Comparison of ENCODE assay signal across 23 mouse cellular contexts in genomic region chr3:107351706-107352105, GRCm38 (mm10). TPM values are rescaled to one million over a fixed set of nuclear protein-coding genes. Genes with fewer than 3 reads are reported as not detected.
DNase-seq lines count a peak whose midpoint lies in the region; ATAC-seq and TF ChIP-seq lines count a peak whose summit lies in the region.
"Had no signal": no experiment of that assay in that cellular context is flagged by ENCODE, and none has a peak within 500 bp of the region (broad histone marks: within the 10 kb centered on the region; RNA-seq: fewer than 3 reads in every experiment).

No protein-coding gene starts in this region.

- no peak overlapping the region for H3K4me3 ChIP-seq in stomach, embryonic 16.5 days (replicated peaks; ENCODE audit: low read length)
- no peak overlapping the region for H3K4me3 ChIP-seq in midbrain, embryonic 11.5 days (ENCODE audit: low read depth, low read length)
- H3K4me3 ChIP-seq in intestine, postnatal 0 days (ENCODE audit: low read depth, low read length), result no peak overlapping the region
- H3K4me3 ChIP-seq: embryonic facial prominence, embryonic 12.5 days; embryonic facial prominence, embryonic 15.5 days; heart, adult 2 months; hindbrain, embryonic 10.5 days; hindbrain, embryonic 15.5 days had no signal

- no peak overlapping the region for H3K27ac ChIP-seq in stomach, embryonic 16.5 days (ENCODE audit: low read length)
- no peak overlapping the region for H3K27ac ChIP-seq in midbrain, embryonic 11.5 days (ENCODE audit: low read depth, low read length)
- no peak overlapping the region for H3K27ac ChIP-seq in intestine, postnatal 0 days (ENCODE audit: low read depth, low read length)
- H3K27ac ChIP-seq: embryonic facial prominence, embryonic 12.5 days; embryonic facial prominence, embryonic 15.5 days; heart, adult 2 months; hindbrain, embryonic 10.5 days; hindbrain, embryonic 15.5 days had no signal

- 42% methylated on average over 3 of the region's 3 CpGs for WGBS in stomach, embryonic 16.5 days
- WGBS in midbrain, embryonic 11.5 days, result 80% methylated on average over 3 of the region's 3 CpGs
- WGBS in intestine, postnatal 0 days, result 55% methylated on average over 3 of the region's 3 CpGs

- no peaks in the 10 kb centered on the region for H3K36me3 ChIP-seq in stomach, embryonic 16.5 days (ENCODE audit: control insufficient read depth, insufficient read depth, low read length)
- no peaks in the 10 kb centered on the region for H3K36me3 ChIP-seq in midbrain, embryonic 11.5 days (ENCODE audit: control insufficient read depth, insufficient read depth, low read length)
- no peaks in the 10 kb centered on the region for H3K36me3 ChIP-seq in intestine, postnatal 0 days (ENCODE audit: control insufficient read depth, insufficient read depth)
- H3K36me3 ChIP-seq: embryonic facial prominence, embryonic 12.5 days; embryonic facial prominence, embryonic 15.5 days; hindbrain, embryonic 10.5 days; hindbrain, embryonic 15.5 days had no signal

- no peaks in the 10 kb centered on the region for H3K27me3 ChIP-seq in stomach, embryonic 16.5 days (ENCODE audit: control insufficient read depth, insufficient read depth, low read length)
- no peaks in the 10 kb centered on the region for H3K27me3 ChIP-seq in midbrain, embryonic 11.5 days (ENCODE audit: control insufficient read depth, insufficient read depth, low read length)
- no peaks in the 10 kb centered on the region for H3K27me3 ChIP-seq in intestine, postnatal 0 days (replicated peaks; ENCODE audit: control insufficient read depth, insufficient read depth, low read length)
- H3K27me3 ChIP-seq: embryonic facial prominence, embryonic 12.5 days; embryonic facial prominence, embryonic 15.5 days had no signal

- H3K4me2 ChIP-seq in stomach, embryonic 16.5 days (ENCODE audit: low read depth, low read length), result no peak overlapping the region
- H3K4me2 ChIP-seq in midbrain, embryonic 11.5 days, result no peak overlapping the region
- no peak overlapping the region for H3K4me2 ChIP-seq in intestine, postnatal 0 days (replicated peaks; ENCODE audit: low read depth)
- H3K4me2 ChIP-seq: embryonic facial prominence, embryonic 12.5 days; embryonic facial prominence, embryonic 15.5 days; heart, embryonic 11.5 days; hindbrain, embryonic 15.5 days had no signal

- no peaks in the 10 kb centered on the region for H3K9me3 ChIP-seq in stomach, embryonic 16.5 days (replicated peaks; ENCODE audit: control insufficient read depth, low read length)
- no peaks in the 10 kb centered on the region for H3K9me3 ChIP-seq in midbrain, embryonic 11.5 days (ENCODE audit: control insufficient read depth, low read length)
- H3K9me3 ChIP-seq in intestine, postnatal 0 days (ENCODE audit: control insufficient read depth), result no peaks in the 10 kb centered on the region
- H3K9me3 ChIP-seq: embryonic facial prominence, embryonic 12.5 days; embryonic facial prominence, embryonic 15.5 days; hindbrain, embryonic 10.5 days; hindbrain, embryonic 15.5 days had no signal

- no peak overlapping the region for H3K9ac ChIP-seq in stomach, embryonic 16.5 days (ENCODE audit: low read length)
- no peak overlapping the region for H3K9ac ChIP-seq in midbrain, embryonic 11.5 days (ENCODE audit: low read length)
- H3K9ac ChIP-seq in intestine, postnatal 0 days (ENCODE audit: low read depth, low read length), result no peak overlapping the region
- H3K9ac ChIP-seq: embryonic facial prominence, embryonic 12.5 days; embryonic facial prominence, embryonic 15.5 days; hindbrain, embryonic 15.5 days had no signal

- no peak for TF ChIP-seq CTCF in intestine, postnatal 0 days (IDR thresholded peaks at IDR 0.05; ENCODE audit: low read depth)

- peak; percentile 64; the same call in 1 of the 2 replicates for ATAC-seq in stomach, embryonic 16.5 days (ENCODE audit: insufficient read depth, low FRiP score)
- no peak for ATAC-seq in midbrain, embryonic 11.5 days (ENCODE audit: low FRiP score)
- no peak for ATAC-seq in intestine, postnatal 0 days
- ATAC-seq: CD4-positive, CD25-positive, alpha-beta regulatory T cell, adult 4 months; forebrain, embryonic 16.5 days had no signal

- DNase-seq in heart, adult 11 months, result peak; percentile 61
- no peak for DNase-seq in heart, adult 8-10 months (ENCODE audit: low spot score)
- DNase-seq in MN1 (ENCODE audit: low spot score), result peak; percentile 32
- DNase-seq in Muller cell, postnatal 12 days (ENCODE audit: inconsistent ontology term), result peak; percentile 68
- DNase-seq in midbrain, embryonic 11.5 days (ENCODE audit: low spot score, missing footprints), result no peak
- DNase-seq: adrenal gland, adult 2 months; adrenal gland, postnatal 14 days; cerebellum, adult 18-20 months; cerebellum, adult 9-10 months; cerebellum, postnatal 14 days; gastrocnemius, postnatal 25 days; heart, adult 2 months; kidney, adult 18-20 months; kidney, adult 9 months had no signal

- H3K4me1 ChIP-seq in stomach, embryonic 16.5 days (ENCODE audit: control insufficient read depth, insufficient read depth, low read length), result 0 out of 2 replicates have a peak, but pooled peaks cover under 1% of the 10 kb centered on the region
- no peaks in the 10 kb centered on the region for H3K4me1 ChIP-seq in midbrain, embryonic 11.5 days (ENCODE audit: control insufficient read depth, insufficient read depth, low read length)
- no peaks in the 10 kb centered on the region for H3K4me1 ChIP-seq in intestine, postnatal 0 days (replicated peaks; ENCODE audit: control insufficient read depth, insufficient read depth, low read length)
- H3K4me1 ChIP-seq: embryonic facial prominence, embryonic 12.5 days; embryonic facial prominence, embryonic 15.5 days; hindbrain, embryonic 15.5 days had no signal

RNA-seq across cellular contexts. Expression of gene Rbm15, which starts 18.2 kb away (rescaled TPM):
- 10 to 100 TPM; 21.6 to 23.9 (median 22.4) TPM for total RNA-seq in heart, adult 8-10 months (2022)
- 11.0 and 12.3 TPM in 2 replicates for polyA plus RNA-seq in stomach, embryonic 16.5 days (2015; fragmentation: Nextera tagmentation; extraction: Ambion mirVana)
- polyA plus RNA-seq in midbrain, embryonic 11.5 days (2014; fragmentation: Nextera tagmentation; extraction: Ambion mirVana), result 19.9 and 20.6 TPM in 2 replicates
- polyA plus RNA-seq in intestine, postnatal 0 days (2015; fragmentation: Nextera tagmentation; extraction: Ambion mirVana), result 8.0 and 9.5 TPM in 2 replicates

Comparison
In these comparisons a context has a peak if more than half of its experiments do, and no peak if none do; other contexts are left out.
1. DNase-seq: peak in heart, adult 11 months (single experiment), MN1 (single experiment) and Muller cell, postnatal 12 days (single experiment); none in heart, adult 8-10 months (single experiment) and midbrain, embryonic 11.5 days (single experiment).